Mouse (Mus musculus): ENCODE data around the gene Mrnip.

DNA sequence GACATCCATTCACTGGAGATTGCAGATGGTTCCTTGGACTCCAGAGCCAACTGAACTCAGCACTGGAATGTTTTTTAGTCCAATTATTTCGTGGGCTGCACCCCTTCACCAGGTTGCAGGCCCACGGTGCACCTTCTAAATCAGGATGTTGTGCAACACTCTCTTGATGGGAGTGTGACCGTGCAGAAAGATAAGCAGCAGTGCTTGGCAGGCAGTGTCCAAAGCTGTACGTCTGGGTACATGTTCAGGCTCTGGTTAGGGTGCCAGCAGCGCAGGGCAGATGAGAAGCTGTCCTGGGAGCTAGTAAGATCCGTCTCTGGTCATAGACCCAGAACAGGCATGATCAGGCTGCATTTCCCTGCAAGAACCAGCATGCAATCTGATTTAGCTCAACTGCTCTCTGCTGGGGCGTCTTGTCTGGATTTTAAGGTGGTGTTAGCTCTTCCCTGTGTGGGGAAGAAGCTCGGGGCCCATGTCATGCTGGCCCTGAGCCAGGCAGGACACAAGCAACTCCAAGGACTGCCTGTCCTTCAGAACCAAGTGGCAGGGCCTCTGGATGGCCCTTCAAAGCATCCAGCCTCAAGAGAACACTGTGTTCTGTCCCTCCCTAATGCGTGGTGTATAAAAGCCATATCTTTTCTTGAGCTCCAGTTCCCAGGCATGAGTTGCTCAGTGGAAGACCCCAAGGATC, 26.8 kb upstream of the Mrnip start:
- TF ChIP-seq CTCF (conservative IDR thresholded peaks at IDR 0.05; ENCODE audit: low read length) (no peak), NANOG (IDR thresholded peaks at IDR 0.05; ENCODE audit: borderline replicate concordance, low read length) (no peak), POU5F1 (IDR thresholded peaks at IDR 0.05; ENCODE audit: borderline replicate concordance, low read length) (no peak)
